Mouse (Mus musculus) hindbrain, postnatal 0 days (tissue): ENCODE measurements around the gene Got1. TPM values are rescaled to one million over a fixed set of nuclear protein-coding genes. Genes with fewer than 3 reads are reported as not detected.

ENCODE experiments used
- ATAC-seq: fragments of 200-750 bp; cut with Nextera tagmentation; 2 replicates; pipeline ENCODE4 v1.8.0; 2017; ENCODE audit warnings: mild to moderate bottlenecking, moderate TSS enrichment, moderate library complexity
- DNase-seq: peaks from one replicate; pipeline ENCODE4 v3.0.0-alpha.2; 2015; ENCODE audit warnings: low spot score
- H3K27ac ChIP-seq: fragments of 300-500 bp; sonication (generic); 2 replicates; pipeline ENCODE4 v1.5.1; 2014; ENCODE audit warnings: mild to moderate bottlenecking
- H3K27me3 ChIP-seq: fragments of 300-500 bp; sonication (generic); 2 replicates; pipeline ENCODE4 v1.6.1; 2014; ENCODE audit warnings: low read length, mixed read lengths; ENCODE audit not compliant: insufficient read depth
- H3K36me3 ChIP-seq: fragments of 300-500 bp; sonication (generic); 2 replicates; pipeline ENCODE4 v1.6.1; 2014; ENCODE audit warnings: low read length, mixed read lengths; ENCODE audit not compliant: insufficient read depth
- H3K4me1 ChIP-seq: fragments of 300-500 bp; sonication (generic); 2 replicates; pipeline ENCODE4 v1.6.1; 2014; ENCODE audit warnings: antibody characterized with exemption, low read length, mixed read lengths; ENCODE audit not compliant: insufficient read depth
- H3K4me2 ChIP-seq: fragments of 300-500 bp; sonication (generic); 2 replicates; pipeline ENCODE4 v1.6.1; 2014; ENCODE audit warnings: low read depth, mild to moderate bottlenecking, low read length, moderate library complexity, mixed read lengths
- H3K4me3 ChIP-seq: fragments of 300-500 bp; sonication (generic); 2 replicates; pipeline ENCODE4 v1.5.1; 2014; ENCODE audit warnings: low read length
- H3K9ac ChIP-seq: fragments of 300-500 bp; sonication (generic); replicated peaks from 2 replicates; pipeline ENCODE4 v1.6.1; 2014; ENCODE audit warnings: mild to moderate bottlenecking, low read length, moderate library complexity, mixed read lengths
- H3K9me3 ChIP-seq: fragments of 300-500 bp; sonication (generic); 2 replicates; pipeline ENCODE4 v1.6.1; 2016; ENCODE audit warnings: low read length, mixed read lengths
- CTCF ChIP-seq: IDR thresholded peaks from 2 replicates; pipeline ENCODE4 v1.5.1; 2016; ENCODE audit warnings: antibody characterized with exemption, control low read depth, low read depth
- WGBS: fragments of 180-500 bp; shearing (Covaris S2); extraction: QIAGEN DNeasy Blood & Tissue Kit; methylation state at CpG from one replicate; pipeline ENCODE4 v1.1.7; 2014; 5-methylcytosine and 5-hydroxymethylcytosine counted together
- polyA plus RNA-seq: library from polyadenylated mRNA; unstranded; fragments of >200 nt; fragmentation: Nextera tagmentation; extraction: Ambion mirVana; gene quantifications from 2 replicates; pipeline ENCODE4 v1.2.1, GENCODE M21; 2015
- total RNA-seq: library from RNA; depleted of rRNA; stranded (reverse); fragments of >200 nt; gene quantifications from 2 replicates; pipeline ENCODE4 v1.2.3, GENCODE M21; 2014

Gene Got1
- total and polyA plus RNA-seq, 2 experiments from 2014 or later = 132 to 136 TPM

DNA sequence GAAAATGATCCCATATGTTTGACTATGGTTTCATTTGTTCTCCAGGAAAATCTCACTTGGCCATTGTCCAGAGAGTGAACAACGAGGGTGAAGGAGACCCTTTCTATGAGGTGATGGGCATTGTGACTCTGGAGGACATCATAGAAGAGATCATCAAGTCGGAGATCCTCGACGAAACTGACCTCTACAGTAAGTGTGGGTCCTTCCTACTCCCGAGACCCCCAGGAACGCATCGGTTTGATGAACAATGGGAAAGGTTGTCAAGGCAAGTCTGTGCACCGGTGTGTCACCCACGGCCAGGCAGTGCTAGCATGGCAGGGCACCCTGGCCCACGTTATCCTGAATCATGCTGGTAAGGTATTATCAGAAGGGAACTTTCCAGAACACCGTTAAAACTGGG, 59.3 kb downstream of the Got1 start:
- Histone ChIP-seq H3K27me3 (no peaks in the 10 kb centered on the region), H3K4me2 (no peak overlapping the region), H3K27ac (no peak overlapping the region), H3K36me3 (no peaks in the 10 kb centered on the region), H3K9ac (no peak overlapping the region), H3K9me3 (no peaks in the 10 kb centered on the region), H3K4me3 (no peak overlapping the region), H3K4me1 (no peaks in the 10 kb centered on the region)
- no peak for TF ChIP-seq CTCF
- WGBS = 91% methylated on average over 11 of the region's 11 CpGs
- ATAC-seq (no peak), DNase-seq (no peak)

DNA sequence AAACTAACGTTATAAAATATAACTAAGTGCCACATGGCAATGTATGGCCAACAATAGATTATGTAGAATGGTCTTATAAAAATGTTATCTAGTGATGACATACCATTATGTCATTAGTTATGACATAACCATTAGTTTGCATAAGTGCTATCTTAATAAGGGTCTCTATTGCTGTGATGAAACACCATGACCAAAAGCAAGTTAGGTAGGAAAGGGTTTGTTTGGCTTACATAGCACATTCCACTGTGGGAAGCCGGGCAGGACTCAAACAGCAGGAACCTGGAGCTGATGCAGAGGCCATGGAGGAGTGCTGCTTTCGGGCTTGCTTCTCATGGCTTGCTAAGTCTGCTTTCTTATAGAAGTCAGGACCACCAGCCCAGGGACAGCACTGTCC, 60.1 kb downstream of the Got1 start:
- no peak for ATAC-seq

DNA sequence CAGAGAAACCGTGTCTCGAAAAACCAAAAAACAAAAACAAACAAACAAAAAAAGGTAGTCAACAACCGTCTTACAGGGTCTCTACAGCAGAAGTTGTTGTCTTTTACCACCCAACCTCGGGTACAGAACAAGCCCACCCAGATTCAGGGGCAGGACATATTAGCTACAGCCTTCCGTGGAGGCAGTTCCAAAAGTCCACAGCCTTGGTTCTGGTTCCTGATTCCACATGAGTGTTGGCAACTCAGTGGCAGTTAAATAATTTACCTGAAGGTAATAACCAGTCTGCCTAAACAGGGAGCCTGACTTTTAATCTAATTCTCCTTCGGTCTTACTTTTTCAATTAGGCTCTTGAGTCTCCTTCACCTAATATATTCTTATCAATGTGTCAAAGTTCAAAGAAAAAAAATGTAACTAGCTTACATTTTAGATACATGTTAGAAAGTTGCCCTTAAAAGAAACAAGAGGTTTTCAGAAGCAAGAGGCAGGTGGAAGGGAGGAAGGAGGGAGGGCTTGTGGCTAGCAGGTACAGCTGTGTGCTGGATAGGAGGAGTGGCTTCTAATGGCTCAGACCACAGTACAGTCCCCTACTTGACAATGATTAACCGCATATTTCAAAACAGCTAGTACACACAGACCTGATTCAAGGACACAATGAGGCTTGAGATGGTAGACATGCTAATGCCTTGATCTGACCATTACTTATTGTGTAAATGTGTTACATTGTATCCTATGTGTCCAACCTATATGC, 60.7 kb downstream of the Got1 start:
- no peak overlapping the region for H3K9ac ChIP-seq
- no peaks in the 10 kb centered on the region for H3K27me3 ChIP-seq
- ATAC-seq (no peak), DNase-seq (no peak)
- WGBS = 92% methylated on average over 7 of the region's 7 CpGs
- no peak overlapping the region for H3K27ac ChIP-seq
- H3K9me3 ChIP-seq = no peaks in the 10 kb centered on the region
- no peaks in the 10 kb centered on the region for H3K4me1 ChIP-seq
- TF ChIP-seq CTCF = no peak
- H3K4me2 ChIP-seq = no peak overlapping the region
- no peaks in the 10 kb centered on the region for H3K36me3 ChIP-seq
- H3K4me3 ChIP-seq = no peak overlapping the region

More for the DNA sequence above, 60.1 kb downstream of the Got1 start:
- no peak overlapping the region for H3K4me3 ChIP-seq
- no peak for DNase-seq
- no peaks in the 10 kb centered on the region for H3K27me3 ChIP-seq
- H3K9ac ChIP-seq = no peak overlapping the region
- H3K4me2 ChIP-seq = no peak overlapping the region
- no peaks in the 10 kb centered on the region for H3K4me1 ChIP-seq
- no peaks in the 10 kb centered on the region for H3K9me3 ChIP-seq
- 80% methylated on average over 3 of the region's 3 CpGs for WGBS
- no peak for TF ChIP-seq CTCF
- no peaks in the 10 kb centered on the region for H3K36me3 ChIP-seq
- no peak overlapping the region for H3K27ac ChIP-seq

DNA sequence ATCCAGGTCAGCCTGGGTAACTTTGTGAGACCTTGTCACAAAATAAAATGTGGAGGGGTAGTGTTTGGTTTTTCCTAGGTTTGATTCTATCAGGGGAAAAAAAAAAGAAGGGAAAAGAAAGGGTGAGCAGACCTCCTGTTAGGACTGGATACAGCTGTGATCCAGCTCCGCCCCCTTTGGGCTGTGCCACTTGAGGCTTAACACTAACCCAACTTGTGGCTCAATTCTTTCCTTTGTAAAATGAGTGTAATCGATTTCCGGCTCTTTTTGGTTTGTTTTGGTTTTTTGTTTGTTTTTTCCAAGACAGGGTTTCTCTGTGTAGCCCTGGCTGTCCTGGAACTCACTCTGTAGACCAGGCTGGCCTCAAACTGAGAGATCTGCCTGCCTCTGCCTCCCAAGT, 62.3 kb downstream of the Got1 start:
- no peaks in the 10 kb centered on the region for H3K27me3 ChIP-seq
- TF ChIP-seq CTCF = no peak
- no peak overlapping the region for H3K4me2 ChIP-seq
- no peaks in the 10 kb centered on the region for H3K9me3 ChIP-seq
- no peak overlapping the region for H3K9ac ChIP-seq
- ATAC-seq (no peak), DNase-seq (no peak)
- H3K27ac ChIP-seq = no peak overlapping the region
- H3K4me1 ChIP-seq = no peaks in the 10 kb centered on the region
- WGBS = 95% methylated on average over 3 of the region's 3 CpGs
- no peaks in the 10 kb centered on the region for H3K36me3 ChIP-seq
- H3K4me3 ChIP-seq = no peak overlapping the region

DNA sequence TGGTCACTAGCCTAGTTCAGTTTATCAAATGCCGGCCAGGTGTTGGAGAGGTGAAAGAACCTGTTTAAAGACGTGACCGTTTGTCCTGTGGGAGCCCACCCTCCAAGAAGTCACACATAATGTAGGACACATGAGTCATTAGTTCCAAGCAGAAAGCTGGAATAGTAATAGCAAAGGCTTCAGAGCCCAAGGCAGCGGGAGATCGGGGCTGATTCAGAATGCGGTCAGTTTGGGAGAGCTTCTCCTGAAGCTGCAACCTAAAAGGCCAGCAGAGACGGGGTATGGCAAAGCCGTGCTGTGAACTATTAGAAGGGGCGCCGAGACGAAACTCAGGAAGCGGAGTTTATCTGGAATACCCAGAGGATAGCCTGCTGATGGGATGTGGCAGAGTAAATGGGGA, 63.9 kb downstream of the Got1 start:
- WGBS = 93% methylated on average over 12 of the region's 12 CpGs
- no peak for TF ChIP-seq CTCF
- Histone ChIP-seq H3K36me3 (no peaks in the 10 kb centered on the region), H3K4me3 (no peak overlapping the region), H3K9me3 (no peaks in the 10 kb centered on the region), H3K4me2 (no peak overlapping the region), H3K4me1 (no peaks in the 10 kb centered on the region), H3K27ac (no peak overlapping the region), H3K9ac (no peak overlapping the region), H3K27me3 (no peaks in the 10 kb centered on the region)
- DNase-seq = no peak
- ATAC-seq = no peak

DNA sequence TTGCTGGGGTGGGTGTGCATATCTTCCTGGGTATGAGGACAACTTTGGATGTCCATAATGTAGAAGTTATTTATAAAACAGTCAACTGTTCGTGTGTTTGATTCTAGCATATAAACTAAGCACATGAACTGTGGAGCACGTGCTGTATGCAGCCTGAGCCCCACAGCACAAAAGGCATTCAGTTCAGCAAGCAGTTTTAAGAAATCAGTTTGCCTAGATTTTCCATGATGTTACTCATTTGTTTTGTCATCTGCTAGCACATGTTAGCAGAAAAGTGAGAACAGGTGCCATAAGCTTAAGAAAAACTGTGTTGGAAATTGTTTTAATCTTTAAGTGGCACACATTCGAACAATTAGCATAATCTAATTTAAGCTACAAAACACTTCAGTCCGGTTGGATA, 64.5 kb downstream of the Got1 start:
- no peak overlapping the region for H3K9ac ChIP-seq
- ATAC-seq = no peak
- no peaks in the 10 kb centered on the region for H3K4me1 ChIP-seq
- H3K27ac ChIP-seq = no peak overlapping the region
- 75% methylated on average over 4 of the region's 4 CpGs for WGBS
- no peaks in the 10 kb centered on the region for H3K36me3 ChIP-seq
- no peaks in the 10 kb centered on the region for H3K27me3 ChIP-seq
- no peak for DNase-seq
- H3K9me3 ChIP-seq = no peaks in the 10 kb centered on the region
- H3K4me2 ChIP-seq = no peak overlapping the region
- no peak for TF ChIP-seq CTCF
- H3K4me3 ChIP-seq = no peak overlapping the region

DNA sequence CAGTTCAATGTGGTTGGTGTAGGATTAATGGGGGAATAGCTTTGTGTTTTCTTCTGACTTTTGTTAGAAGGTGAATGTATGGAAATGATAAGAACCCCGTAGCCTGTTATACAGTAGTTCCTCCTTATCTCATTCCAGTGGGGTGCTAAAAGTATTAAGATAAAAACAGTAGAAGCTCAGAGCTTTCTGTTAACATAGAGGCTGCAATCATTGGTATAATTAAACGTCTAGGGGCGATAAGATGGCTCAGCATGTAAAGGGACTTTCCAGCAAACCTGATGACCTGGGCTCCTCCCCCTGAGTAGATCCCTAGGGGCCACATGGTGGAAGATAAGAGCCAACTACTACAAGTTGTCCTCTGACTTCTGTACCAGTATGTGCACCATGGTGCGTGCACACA, 71.4 kb downstream of the Got1 start:
- no peak for TF ChIP-seq CTCF
- no peak overlapping the region for H3K4me2 ChIP-seq
- no peaks in the 10 kb centered on the region for H3K27me3 ChIP-seq
- H3K27ac ChIP-seq = no peak overlapping the region
- DNase-seq (no peak), ATAC-seq (no peak)
- H3K36me3 ChIP-seq = no peaks in the 10 kb centered on the region
- no peaks in the 10 kb centered on the region for H3K4me1 ChIP-seq
- no peak overlapping the region for H3K4me3 ChIP-seq
- 91% methylated on average over 4 of the region's 4 CpGs for WGBS
- H3K9me3 ChIP-seq = no peaks in the 10 kb centered on the region
- H3K9ac ChIP-seq = no peak overlapping the region
